Mouse (Mus musculus): Measurements from ENCODE around the gene Dnttip1.

Gene Dnttip1

DNA sequence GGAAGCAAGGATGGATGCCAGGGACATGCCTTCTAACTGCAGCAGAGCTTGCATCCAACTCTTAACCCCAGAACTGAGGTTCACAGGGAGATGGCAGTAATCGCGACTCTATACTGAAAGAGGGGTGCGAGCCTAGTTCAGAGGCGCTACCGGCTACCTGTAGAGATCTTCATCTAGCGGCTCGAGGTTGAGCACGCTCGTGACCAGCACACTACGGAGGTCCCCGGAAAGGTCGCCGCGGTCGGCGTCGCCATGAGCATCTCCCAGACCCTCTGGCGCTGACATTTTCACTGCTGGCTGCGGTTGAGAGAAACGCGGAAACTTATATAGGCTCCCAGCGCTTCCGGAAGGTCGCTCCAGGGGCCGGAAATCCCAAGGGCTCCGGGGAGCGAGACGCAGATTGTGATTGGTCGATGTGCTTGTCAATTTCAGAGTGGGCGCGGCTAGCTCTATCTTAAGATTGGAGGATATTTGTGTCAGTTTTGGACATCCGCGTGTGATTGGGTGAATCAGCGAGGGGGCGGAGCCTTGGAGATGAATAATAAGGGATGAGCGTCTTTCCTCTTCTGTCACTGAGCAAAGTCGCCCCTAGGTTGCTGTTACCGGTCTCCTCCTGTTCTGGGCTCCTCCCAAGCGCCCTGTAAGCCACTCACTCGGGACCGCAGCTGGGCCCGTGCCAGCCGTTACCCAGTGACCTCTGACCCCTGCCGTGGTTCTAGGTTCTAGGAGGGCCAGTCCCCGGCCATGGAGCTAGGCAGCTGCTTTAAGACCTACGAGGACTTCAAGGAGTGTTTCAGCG, 58.9 kb downstream of the Dnttip1 start, which contains the start of the genes Acot8 and Zswim3:
Gene Acot8 (minus strand): TSS at position 350 of the 799 bp plus-strand sequence.
Gene Zswim3 (plus strand): TSS at position 566 of the 799 bp plus-strand sequence.
- peak; percentile 98 for DNase-seq (ENCODE audit: low spot score)

DNA sequence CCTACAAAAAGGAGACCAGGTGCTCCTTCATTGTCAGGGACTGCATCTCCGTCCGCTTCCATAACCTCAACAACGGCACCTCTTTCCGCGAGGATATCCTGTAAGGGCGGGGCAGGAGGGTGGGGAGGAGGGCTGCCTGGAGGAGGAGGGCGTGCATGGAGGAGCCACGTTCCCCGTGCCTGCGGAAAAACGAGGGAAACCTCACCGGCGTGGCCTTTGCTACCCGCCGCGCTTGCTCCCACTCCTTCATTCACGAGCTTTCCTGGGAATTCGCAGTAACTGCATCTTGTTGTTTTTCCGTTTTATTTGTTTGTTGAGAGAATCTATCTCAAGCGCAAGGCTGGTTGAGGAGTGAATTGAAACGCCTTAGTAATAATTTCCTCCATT, 59.5 kb downstream of the Dnttip1 start:
- DNase-seq (ENCODE audit: low spot score) = peak; percentile 62

- DNase-seq (ENCODE audit: low spot score) = no peak
These were observed 60.8 kb downstream of the Dnttip1 start for GRCm38 (mm10) chr2:164806614-164807013.

GRCm38 (mm10) chr2:164813557-164813956, 67.8 kb downstream of the Dnttip1 start:
- no peak for DNase-seq (ENCODE audit: low spot score)

- no peak for DNase-seq (ENCODE audit: low spot score)
These were observed 69.6 kb downstream of the Dnttip1 start for GRCm38 (mm10) chr2:164815348-164815747.

DNA sequence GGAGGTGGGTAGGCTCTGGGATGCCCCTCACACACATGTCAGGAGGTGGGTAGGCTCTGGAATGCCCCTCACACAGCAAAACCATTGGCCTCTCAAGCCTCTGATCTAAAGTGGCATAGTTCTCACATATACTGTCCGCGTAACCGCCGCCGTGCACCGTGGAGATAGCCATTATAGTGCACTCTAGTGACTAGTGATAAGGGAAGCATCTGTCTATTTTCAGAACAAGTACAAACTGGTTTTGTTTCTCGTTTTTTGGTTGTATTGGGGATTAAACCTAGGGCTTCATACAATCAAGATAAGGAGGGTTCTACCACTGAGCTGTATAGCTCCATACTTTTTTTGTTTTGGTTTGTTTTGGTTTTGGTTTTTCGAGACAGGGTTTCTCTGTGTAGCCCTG, 70.0 kb downstream of the Dnttip1 start:
- DNase-seq (ENCODE audit: low spot score) = no peak

- DNase-seq (ENCODE audit: low spot score) = no peak
These were observed 71.4 kb downstream of the Dnttip1 start for GRCm38 (mm10) chr2:164817206-164817605.

DNA sequence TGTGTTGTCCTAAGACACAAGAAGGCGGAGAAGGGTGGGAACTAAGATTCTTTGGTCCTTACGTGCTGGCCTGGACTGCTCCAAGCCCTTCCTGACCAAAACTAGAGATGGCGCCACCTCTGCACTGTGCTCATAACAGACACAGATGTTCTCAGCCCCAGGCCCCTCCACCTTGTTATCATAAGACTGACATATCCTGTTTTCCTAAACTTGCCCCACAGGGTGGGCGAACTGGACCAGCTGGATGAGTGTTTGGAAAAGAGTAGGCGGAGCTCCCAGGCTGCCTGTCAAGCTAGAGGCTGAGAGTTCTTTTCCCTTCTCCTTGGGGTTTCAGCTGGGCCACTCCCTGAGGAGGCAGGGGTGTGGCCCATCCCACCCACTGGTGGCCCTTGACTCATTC, 71.9 kb downstream of the Dnttip1 start:
- DNase-seq (ENCODE audit: low spot score) = no peak

All from testis, postnatal 10 days (tissue).